Mouse (Mus musculus): ENCODE measurements around the gene Cers2.

GRCm38 (mm10) chr3:95291041-95291440 is 23.6 kb upstream of the Cers2 start:
- TF ChIP-seq POLR2A (IDR thresholded peaks at IDR 0.05; ENCODE audit: low read depth, low read length): no peak
- TF ChIP-seq CTCF (IDR thresholded peaks at IDR 0.05; ENCODE audit: borderline replicate concordance, insufficient read depth, low read length): no peak

All from embryonic fibroblast, embryonic 13.5 days (primary cell).